Mouse (Mus musculus): ENCODE measurements around the gene Slamf7.

Slamf7 gene

DNA sequence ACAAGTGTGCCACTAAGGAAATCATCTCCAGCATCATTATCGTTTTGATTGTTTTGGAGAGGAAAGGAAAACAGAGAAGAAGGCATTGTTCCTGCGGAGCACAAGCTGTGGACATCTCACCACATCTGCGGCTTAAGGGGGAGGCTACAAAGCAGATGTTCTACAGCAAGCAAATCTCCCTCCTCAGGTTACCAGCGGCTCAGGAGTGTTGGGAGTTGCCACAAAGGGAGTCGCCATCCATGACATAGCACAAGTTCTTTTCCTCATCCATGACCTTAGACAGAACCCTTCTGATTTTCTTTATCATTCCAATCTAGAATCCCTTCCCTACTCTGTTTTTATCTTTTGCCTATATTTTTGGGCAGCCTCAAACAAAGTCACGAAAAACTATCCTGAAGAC is 17.1 kb downstream of the Slamf7 start:
- no peak for DNase-seq

DNA sequence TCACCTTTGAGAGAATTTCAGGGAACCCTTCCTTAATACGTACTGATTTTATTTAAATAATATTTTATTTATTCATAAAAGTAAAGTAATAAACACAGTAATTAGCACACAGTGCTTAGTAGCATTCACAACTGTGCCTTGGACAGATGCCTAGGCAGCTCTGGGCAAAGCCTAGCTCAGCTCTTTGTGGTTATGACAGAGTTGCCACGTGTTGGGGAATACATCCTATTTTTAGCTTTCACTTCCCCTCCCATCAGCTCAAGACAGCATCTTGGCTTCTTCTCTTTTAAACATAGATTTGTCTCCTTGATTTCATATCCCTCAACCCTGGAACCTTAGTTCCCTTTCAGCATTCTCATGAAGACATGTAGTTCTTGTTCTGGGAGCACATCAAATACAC is 21.4 kb downstream of the Slamf7 start:
- DNase-seq, result no peak

DNA sequence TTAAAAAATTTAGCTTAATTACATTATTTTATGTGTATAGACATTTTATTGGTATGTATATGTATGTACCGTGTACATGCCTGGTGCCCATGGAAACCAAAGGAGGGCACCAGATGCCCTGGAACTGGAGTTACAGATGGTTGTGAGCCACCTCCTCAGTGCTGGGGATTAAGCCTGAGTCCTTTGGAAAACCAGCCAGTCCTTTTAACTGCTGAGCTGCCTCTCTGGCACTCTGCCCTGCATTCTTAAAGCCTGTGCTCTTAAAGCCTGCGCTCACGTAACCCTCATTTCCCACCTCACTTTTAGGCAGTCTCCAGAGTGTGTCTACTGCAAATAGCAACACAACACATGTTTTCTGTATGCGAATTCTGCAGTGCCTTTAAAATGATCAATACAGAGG is 21.9 kb downstream of the Slamf7 start:
- no peak for DNase-seq

DNA sequence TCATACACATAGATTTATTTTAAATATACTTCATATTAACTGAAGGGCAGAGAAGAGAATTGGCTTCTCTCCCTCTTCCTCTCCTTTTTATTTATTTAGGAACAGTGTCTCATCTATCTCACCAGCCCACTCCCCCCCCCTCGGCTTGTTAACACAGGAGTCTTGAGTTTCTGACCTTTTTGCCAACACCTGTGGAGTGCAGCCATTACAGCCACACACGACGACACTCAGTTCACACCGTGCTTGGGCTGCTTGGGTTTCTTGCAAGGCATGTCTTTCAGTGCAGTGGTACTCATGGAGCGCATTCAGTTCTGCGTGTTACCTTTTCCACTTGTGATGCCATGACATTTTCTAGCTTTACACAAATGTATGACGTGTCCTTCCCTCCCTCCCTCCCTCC is 22.8 kb downstream of the Slamf7 start:
- no peak for DNase-seq

DNA sequence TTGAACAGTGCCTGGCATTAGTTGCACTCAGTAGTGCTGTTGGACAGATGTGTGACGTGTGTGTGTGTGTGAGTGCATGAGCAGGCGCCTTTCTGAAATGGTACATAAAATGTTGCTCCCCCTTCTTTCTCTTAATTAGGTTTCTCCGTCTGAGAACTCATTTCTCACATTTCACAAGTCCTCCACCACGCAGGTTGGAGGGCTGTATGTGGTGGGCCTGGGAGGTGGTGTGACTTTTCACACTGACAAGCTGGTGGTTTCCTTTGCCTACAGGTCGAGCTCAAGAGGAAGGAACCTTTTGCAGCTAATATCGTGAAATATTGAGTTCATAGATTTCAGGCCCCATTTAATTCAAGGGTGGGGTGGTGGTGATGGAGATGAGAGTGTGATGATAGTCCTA is 23.7 kb downstream of the Slamf7 start:
- DNase-seq, result no peak

DNA sequence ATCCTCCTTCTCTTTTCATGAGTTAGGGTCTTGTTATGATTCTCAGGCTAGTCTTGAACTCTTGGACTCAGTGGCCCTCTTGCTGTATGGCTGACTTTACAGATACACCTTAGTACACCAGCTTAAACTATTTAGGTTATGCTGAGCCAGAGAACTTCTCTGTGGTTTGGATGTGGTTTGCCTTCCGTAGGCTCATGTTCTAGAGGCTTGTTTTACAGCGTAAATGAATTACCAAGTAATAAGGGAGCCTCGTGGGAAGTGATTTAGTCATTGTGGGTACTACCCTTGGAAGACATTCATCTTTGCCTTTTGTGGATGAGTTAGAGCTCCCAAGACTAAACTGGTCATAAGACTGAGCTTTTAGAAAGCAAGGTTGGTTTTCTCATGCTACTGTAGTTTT is 25.0 kb downstream of the Slamf7 start:
- no peak for DNase-seq

DNA sequence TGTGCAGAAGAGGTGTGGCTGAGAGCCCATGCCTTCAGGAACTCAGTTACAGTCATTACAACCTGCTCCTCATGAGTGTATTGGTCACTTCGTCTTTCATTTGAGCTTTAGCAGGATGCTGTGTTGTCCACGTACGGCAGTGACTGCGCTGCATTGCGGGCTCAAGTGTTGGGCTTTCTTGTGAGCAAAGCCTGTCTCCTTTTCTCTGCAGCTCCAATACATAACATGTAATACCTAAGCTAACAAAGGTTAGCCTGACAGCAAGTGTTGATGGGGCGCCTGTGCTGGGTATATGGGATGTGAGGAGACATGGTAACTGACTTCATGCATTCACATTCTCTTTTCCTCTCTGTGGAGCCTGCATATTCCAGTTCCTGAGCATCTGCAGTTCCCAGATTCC is 32.7 kb downstream of the Slamf7 start:
- no peak for DNase-seq

DNA sequence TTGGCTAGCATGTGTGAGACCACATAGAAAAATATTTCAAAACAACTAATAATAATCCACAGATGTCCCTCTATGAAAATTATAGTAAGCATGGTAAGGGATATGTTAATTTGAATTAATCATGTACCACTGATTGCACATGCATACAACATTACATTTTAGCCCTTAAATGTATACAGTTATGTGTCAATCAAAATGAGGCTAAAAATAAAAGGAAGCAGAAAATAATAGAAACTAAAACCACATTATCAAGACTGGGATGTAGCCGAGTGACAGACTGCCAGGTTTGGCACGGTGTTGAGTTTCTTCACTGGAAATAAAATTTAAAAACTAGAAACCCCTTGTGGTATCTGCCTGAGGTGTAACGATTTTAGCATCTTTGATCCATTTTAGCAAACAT is 33.2 kb downstream of the Slamf7 start:
- DNase-seq, result no peak

DNA sequence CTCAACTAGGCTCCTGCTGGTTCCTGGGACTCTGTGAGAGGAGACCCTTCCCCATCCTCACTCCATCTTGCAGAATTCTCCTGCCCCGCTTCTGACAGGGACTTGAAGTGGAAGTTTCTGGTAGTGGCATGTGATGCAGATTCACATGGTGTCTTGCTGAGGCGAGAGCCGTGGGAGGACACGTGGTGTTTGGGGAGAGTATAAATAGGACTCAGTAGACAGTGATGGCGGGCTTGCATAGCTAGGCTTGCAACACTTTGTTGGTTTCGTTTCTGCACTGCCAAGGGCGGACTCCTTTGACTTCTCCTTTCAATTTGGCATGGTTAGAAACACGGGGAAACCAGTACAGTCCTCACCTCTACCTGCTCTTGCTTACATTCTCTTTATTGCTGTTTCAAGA is 33.8 kb downstream of the Slamf7 start:
- DNase-seq, result no peak

DNA sequence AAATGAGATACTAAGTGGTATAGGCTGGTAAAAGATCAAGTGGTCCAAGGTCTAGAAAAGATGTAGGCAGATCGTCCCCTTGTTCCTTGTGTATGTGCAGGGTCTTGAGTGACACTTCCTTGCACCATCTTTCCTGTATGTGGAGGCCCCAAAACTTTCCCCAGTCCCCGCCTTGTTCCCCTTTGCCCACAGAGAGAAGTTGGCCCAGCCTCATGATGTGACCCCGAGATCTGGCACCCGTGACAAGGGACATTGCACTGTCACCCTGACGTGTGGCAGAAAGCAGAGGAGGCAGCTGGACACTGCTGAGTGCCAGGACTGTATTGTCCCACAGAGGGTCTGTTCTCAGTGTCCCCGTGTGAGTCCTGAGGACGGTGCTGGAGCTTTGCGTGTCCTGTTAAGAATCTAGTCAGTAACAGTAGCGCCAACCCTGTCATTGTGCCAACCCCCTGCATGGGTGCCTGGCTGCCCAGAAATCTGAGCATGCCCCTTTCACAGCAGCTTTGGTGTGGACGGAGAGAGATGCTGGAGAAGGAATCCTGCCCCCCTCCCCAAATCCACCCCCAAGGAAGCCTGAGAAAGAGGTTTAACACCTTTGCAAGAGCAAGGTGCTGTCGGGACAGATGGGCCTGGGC is 35.8 kb downstream of the Slamf7 start:
- peak; percentile 13 to 18 for DNase-seq

DNA sequence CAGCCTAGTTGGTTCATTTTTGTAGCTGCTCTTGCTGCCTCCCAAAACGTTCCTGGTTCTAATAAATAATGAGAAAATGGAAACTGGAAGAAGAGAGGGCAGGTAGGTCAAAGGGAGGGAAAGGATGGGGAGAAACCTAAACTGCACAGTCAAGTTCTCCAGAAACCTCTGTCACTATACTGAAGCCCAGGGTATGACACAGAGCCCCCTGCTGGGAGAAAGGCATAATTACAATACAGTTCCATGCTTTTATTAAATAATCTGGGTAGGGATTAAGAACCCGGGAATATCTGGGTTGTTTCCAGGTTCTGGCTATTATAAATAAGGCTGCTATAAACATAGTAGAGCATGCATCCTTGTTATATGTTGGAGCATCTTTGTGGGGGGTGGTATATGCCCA is 38.9 kb downstream of the Slamf7 start:
- DNase-seq, result no peak

DNA sequence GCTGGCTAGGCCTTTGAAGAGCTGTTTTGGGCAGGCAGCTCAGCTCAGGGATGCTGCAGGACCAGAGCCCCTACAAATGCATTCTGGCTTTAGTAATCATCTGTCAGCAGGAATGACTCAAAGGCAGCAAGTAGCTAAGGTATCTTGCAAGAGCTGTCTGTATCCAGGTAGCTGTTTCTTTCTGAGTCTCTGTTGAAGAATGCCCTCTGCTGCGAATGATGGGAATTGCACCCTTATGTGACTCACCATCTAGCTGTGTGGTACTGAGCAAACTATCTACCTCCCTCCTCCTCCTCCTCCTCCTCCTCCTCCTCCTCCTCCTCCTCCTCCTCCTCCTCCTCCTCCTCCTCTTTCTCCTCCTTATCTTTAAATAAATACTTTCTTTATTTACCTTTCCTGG is 42.1 kb downstream of the Slamf7 start:
- DNase-seq, result no peak

DNA sequence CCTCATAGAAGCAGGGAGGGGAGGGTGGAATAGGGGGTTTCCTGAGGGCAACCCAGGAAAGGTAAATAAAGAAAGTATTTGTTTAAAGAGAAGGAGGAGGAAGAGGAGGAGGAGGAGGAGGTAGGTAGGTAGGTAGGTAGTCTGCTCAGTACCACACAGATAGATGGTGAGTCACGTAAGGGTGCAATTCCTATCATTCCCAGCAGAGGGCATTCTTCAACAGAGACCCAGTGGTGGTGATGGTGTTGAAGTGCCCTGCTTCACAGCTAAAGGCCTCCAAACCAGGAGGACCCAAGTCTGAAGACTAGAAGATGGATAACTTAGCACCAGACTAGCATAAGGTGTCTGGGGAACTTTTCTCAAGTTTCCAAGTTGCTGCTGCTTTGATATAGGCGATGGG is 42.8 kb downstream of the Slamf7 start:
- DNase-seq, result no peak

DNA sequence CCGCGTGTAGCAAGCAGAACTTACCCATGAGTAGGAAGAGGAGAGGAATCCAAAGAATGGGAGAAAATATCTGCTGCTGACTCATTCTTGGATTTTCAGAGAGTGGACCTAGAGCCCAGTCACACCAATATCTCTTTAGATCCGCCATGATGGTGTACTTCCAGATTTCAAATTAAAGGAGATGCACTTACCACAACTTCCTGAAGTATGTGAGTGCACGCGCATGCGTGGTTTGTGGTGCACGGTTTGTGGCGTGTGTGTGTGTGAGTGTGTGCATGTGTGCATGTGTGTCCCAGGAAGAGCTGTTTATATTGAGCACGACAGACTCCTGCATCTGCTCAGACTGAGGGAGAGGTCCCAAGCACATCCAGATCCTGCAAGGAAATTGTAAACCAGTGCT is 45.7 kb downstream of the Slamf7 start, which contains the start of gene Ly9:
Gene Ly9, minus strand, starts transcription at position 235 of the 400 bp plus-strand sequence.
- no peak for DNase-seq

DNA sequence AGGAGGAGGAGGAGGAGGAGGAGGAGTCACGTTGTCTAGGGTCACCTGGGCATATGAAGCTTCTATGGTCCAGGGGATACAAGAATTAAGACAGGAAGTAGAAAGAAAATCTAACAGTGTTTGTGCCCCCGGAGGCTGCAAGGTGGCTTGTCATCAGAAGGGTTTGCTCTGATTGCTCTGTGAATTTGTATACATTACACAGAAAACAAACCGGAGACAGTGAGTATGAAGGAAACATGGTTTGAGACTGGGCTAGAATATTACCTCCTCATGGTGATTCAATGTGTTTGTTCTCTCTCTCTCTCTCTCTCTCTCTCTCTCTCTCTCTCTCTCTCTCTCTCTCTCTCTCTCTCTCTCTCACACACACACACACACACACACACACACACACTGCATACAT is 46.2 kb downstream of the Slamf7 start:
- DNase-seq, result no peak

DNA sequence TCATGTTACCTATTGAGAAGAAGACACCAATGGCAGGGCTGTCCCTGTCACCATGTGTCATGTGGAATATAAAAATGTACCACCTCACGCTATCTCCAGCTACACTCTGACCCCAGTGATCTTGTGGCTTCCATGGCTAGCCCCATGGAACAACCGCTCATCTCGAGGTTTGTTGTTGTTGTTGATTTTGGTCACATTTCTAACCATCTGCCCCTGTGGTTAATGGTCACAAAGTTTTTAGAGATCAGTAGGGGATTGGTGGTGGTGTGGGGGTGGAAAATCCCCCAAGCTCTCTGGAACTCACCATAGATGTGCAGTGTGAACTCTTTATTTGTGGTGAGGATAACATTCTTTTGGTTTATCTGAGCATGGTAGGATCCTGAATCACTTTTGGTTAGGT is 48.1 kb downstream of the Slamf7 start:
- DNase-seq, result no peak

DNA sequence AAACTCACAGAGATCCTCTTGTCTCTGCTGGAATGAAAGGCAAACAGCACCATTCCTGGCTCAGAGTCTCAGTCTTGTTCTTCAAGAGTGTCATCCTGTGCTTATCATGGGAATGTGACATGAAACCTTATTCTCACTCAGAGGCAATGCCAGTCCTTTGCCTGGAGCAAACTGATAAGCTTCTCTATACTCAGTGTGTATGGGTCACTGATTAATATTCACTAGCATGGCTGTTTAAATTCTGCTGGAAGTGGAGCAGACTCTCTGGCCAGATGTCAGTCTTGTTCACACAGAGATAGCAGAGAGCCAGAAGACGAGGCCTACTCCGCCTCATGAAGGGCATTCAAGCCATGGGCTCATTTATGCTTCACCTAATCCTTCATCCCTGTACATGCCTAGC is 68.3 kb downstream of the Slamf7 start:
- DNase-seq, result no peak
